Mouse (Mus musculus) hindbrain, embryonic 14.5 days (tissue): ENCODE data around the gene Traf7. TPM values are rescaled to one million over a fixed set of nuclear protein-coding genes. Genes with fewer than 3 reads are reported as not detected.
A peak's percentile ranks its signal among the peaks of the same experiment; 100 is the strongest.

Experiments used
- ATAC-seq: fragments of 200-750 bp; cut with Nextera tagmentation; 2 replicates; pipeline ENCODE4 v1.8.0; 2017; ENCODE audit warnings: moderate number of reproducible peaks, mild to moderate bottlenecking, moderate TSS enrichment, moderate library complexity; ENCODE audit not compliant: low FRiP score
- DNase-seq: peaks from one replicate; pipeline ENCODE4 v3.0.0-alpha.2; 2015; ENCODE audit warnings: low spot score
- H3K27ac ChIP-seq: fragments of 300-500 bp; sonication (generic); 2 replicates; pipeline ENCODE4 v1.5.1; 2014; ENCODE audit warnings: mild to moderate bottlenecking, moderate library complexity
- H3K27me3 ChIP-seq: fragments of 300-500 bp; sonication (generic); 2 replicates; pipeline ENCODE4 v1.6.1; 2014; ENCODE audit warnings: mild to moderate bottlenecking, low read length, mixed read lengths; ENCODE audit not compliant: control insufficient read depth, insufficient read depth
- H3K36me3 ChIP-seq: fragments of 300-500 bp; sonication (generic); replicated peaks from 2 replicates; pipeline ENCODE4 v1.6.1; 2014; ENCODE audit not compliant: control insufficient read depth, insufficient read depth
- H3K4me1 ChIP-seq: fragments of 300-500 bp; sonication (generic); replicated peaks from 2 replicates; pipeline ENCODE4 v1.6.1; 2014; ENCODE audit warnings: antibody characterized with exemption, low read length, mixed read lengths; ENCODE audit not compliant: control insufficient read depth, insufficient read depth
- H3K4me2 ChIP-seq: fragments of 300-500 bp; sonication (generic); replicated peaks from 2 replicates; pipeline ENCODE4 v1.6.1; 2014; ENCODE audit warnings: mild to moderate bottlenecking, moderate library complexity
- H3K4me3 ChIP-seq: fragments of 300-500 bp; sonication (generic); replicated peaks from 2 replicates; pipeline ENCODE4 v1.5.1; 2014; ENCODE audit warnings: mild to moderate bottlenecking, low read length
- H3K9ac ChIP-seq: fragments of 300-500 bp; sonication (generic); 2 replicates; pipeline ENCODE4 v1.6.1; 2014
- H3K9me3 ChIP-seq: fragments of 300-500 bp; sonication (generic); 2 replicates; pipeline ENCODE4 v1.6.1; 2016; ENCODE audit warnings: low read length; ENCODE audit not compliant: control insufficient read depth
- WGBS: fragments of 180-500 bp; shearing (Covaris S2); extraction: QIAGEN DNeasy Blood & Tissue Kit; methylation state at CpG from one replicate; pipeline ENCODE4 v1.1.7; 2014; 5-methylcytosine and 5-hydroxymethylcytosine counted together
- polyA plus RNA-seq: library from polyadenylated mRNA; unstranded; fragments of >200 nt; fragmentation: Nextera tagmentation; extraction: Ambion mirVana; gene quantifications from 2 replicates; pipeline ENCODE4 v1.2.1, GENCODE M21; 2014

Traf7 gene
- polyA plus RNA-seq, 1 experiment from 2014 or later = 75.0 TPM

DNA sequence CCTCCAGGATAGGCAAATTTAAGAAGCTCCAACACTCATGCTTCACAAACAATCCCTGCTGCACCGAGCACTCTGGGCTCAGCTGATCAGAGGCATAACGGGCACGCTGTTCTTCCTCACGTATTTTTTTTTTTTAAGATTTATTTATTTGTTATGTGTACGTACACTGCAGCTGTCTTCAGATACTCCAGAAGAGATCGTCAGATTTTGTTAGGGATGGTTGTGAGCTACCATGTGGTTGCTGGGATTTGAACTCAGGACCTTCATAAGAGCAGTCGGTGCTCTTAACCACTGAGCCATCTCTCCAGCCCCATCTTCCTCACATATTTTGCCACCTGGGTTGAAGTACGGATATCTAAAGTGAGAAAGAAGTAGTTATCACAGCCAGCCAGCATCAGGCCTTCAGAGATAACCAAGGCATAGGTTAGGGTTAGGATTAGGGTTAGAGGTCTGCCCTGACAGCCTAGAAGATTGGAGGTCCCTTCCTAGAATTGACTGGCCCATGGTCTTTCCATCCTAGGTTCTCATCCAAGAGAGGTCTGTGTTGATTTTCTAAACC, 6.5 kb upstream of the Traf7 start, which contains the start of gene Rab26:
Rab26 (minus strand) TSS at position 51 of the 559 bp plus-strand sequence.
- WGBS = 90% methylated on average over 8 of the region's 8 CpGs
- Histone ChIP-seq H3K4me1 (peaks cover 31% of the 10 kb centered on the region), H3K27me3 (no peaks in the 10 kb centered on the region), H3K9ac (peak within 1 kb of the TSS; percentile 54), H3K9me3 (no peaks in the 10 kb centered on the region), H3K4me2 (peak within 1 kb of the TSS; percentile 61), H3K36me3 (peaks cover 17% of the 10 kb centered on the region), H3K4me3 (peak within 1 kb of the TSS; percentile 25), H3K27ac (no peak within 1 kb of the TSS)
- ATAC-seq (no peak), DNase-seq (no peak)

DNA sequence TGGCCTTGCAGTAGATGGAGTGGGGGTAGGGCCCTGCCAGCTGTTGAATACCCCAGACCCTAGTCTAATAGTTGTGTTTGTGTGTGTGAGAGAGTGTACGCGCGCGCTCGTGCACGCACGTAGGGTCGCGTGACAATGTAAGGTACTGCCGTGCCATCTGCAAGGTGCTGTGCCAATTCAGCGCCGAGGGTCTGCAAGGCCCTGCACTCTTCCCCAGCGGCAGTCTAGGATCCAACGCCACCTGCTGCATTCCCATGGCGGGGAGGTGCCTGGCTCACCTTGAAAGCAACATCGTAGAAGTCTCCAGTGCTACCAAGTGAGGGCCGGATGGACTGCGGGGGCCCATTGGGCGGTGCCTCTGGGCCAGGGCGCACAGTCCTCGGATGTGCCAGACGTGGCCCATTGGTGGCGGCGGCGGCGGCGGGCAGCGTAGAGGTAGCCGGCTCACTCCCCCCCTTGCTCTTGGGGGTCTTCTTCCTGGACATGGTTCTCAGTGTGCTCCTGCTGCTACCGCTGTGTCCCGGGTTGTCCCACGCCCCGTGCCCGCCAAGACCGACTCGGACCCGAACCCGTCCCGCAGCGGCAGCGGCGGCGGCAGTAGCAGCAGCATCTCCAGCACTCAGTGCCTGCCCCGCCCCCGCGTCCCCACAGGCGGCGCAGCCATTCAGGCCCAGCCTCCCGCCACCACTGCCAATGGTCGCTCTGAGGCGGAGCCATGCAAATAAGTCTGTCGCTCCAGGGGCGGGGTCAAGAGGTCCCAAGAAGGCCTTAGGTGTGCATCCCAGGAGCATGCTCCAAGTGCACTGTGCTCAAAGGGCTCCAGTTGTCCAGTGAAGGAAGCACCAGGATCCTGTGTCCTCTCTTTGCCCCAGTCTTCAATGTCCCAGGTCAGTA, 5.6 kb upstream of the Traf7 start:
- WGBS = 8% methylated on average over 52 of the region's 53 CpGs
- H3K4me1 ChIP-seq = peaks cover 38% of the 10 kb centered on the region

DNA sequence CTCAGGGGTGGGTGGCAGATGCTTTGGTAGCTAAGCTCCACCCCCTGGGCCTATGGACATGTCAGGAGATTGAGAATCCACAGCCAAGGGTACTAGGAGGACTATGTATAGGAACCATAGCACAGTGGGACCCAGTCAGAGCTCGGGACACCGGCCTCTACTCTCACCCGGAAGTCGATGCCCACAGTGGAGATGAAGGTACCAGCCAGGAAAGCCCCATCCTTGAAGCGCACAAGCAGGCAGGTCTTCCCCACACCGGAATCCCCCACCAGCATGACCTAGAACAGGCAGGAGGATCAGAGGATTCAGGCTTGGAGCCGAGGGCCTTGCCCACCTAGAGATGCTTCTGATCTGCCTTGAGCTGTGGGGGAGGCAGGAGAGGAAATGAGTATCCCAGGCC, 4.3 kb upstream of the Traf7 start:
- H3K4me1 ChIP-seq = peaks cover 39% of the 10 kb centered on the region

More for the DNA sequence above, 5.6 kb upstream of the Traf7 start:
- Histone ChIP-seq H3K4me3 (peak overlapping the region; percentile 25), H3K4me2 (peak overlapping the region; percentile 61), H3K27ac (no peak overlapping the region), H3K9me3 (no peaks in the 10 kb centered on the region), H3K9ac (peak overlapping the region; percentile 54), H3K36me3 (peaks cover 17% of the 10 kb centered on the region), H3K27me3 (no peaks in the 10 kb centered on the region)
- ATAC-seq (peak; percentile 16; the same call in 1 of the 2 replicates), DNase-seq (peak; percentile 60)

DNA sequence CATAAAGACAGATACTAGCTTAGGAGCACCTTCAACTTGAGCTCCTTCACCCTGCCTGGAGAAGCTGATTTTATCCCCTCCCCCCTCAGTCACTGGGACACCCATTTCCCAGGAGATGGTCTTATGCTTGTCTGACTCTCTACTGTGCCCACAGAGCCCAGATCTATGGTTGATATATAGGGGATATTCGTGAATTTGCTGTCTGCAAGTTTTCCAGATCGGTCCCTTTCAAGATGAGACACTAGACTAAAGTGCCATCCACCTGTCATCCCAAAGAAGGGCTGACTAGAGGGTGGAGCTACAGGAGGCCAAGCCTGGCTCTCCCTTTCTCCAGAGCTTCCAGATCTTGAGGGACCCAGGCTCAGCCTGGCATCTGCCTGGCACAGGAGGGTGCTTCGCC, 3.3 kb upstream of the Traf7 start:
- 70% methylated on average over 3 of the region's 3 CpGs for WGBS
- no peaks in the 10 kb centered on the region for H3K9me3 ChIP-seq
- no peaks in the 10 kb centered on the region for H3K27me3 ChIP-seq
- ATAC-seq (no peak), DNase-seq (no peak)
- no peak overlapping the region for H3K4me3 ChIP-seq
- H3K4me1 ChIP-seq = peaks cover 46% of the 10 kb centered on the region
- peaks cover 17% of the 10 kb centered on the region for H3K36me3 ChIP-seq
- H3K9ac ChIP-seq = no peak overlapping the region
- H3K27ac ChIP-seq = no peak overlapping the region
- 0 out of 2 replicates have a peak overlapping the region, but pooled peaks have one; percentile 85 for H3K4me2 ChIP-seq

More for the DNA sequence above, 4.3 kb upstream of the Traf7 start:
- Histone ChIP-seq H3K9ac (no peak overlapping the region), H3K27ac (no peak overlapping the region), H3K4me2 (no peak overlapping the region), H3K27me3 (no peaks in the 10 kb centered on the region), H3K9me3 (no peaks in the 10 kb centered on the region), H3K4me3 (no peak overlapping the region), H3K36me3 (peaks cover 17% of the 10 kb centered on the region)
- DNase-seq = no peak
- no peak for ATAC-seq
- 81% methylated on average over 7 of the region's 7 CpGs for WGBS

DNA sequence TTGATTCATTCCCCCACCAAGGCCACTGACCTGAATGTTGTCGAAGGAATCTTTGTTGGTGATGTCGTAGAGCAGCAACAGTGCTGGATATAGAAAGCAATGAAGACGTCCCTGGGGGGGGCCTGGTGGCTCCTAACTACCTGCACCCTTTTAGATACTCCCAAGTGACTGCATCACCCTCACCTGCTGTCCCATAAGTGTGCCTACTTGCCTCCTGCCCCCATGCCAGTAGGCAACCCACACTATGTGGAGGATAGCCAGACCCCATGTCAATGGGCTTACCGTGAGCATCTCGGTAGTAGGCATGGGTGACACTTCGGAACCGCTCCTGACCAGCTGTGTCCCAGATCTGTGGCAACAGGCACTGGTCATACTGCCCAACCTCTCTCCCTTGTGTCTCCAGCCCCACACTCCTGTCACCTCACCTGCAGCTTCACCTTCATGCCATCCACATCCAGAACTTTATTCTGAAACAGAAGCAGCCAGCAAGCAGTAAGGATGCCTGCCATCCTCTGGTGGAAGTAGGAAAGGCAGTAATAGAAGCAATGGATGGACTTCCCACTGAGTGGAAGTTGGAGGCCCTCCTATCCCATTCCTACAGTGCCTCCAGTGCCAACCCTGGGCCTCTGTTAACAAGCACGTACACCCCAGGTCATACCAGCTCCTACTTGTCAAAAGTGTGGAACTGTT, 2.8 kb upstream of the Traf7 start:
- ATAC-seq (no peak), DNase-seq (no peak)
- Histone ChIP-seq H3K4me2 (peak overlapping the region; percentile 85), H3K4me3 (no peak overlapping the region), H3K27me3 (no peaks in the 10 kb centered on the region), H3K9ac (peak overlapping the region; percentile 71), H3K27ac (no peak overlapping the region), H3K4me1 (peaks cover 46% of the 10 kb centered on the region), H3K9me3 (no peaks in the 10 kb centered on the region), H3K36me3 (peaks cover 17% of the 10 kb centered on the region)
- 26% methylated on average over 8 of the region's 8 CpGs for WGBS

DNA sequence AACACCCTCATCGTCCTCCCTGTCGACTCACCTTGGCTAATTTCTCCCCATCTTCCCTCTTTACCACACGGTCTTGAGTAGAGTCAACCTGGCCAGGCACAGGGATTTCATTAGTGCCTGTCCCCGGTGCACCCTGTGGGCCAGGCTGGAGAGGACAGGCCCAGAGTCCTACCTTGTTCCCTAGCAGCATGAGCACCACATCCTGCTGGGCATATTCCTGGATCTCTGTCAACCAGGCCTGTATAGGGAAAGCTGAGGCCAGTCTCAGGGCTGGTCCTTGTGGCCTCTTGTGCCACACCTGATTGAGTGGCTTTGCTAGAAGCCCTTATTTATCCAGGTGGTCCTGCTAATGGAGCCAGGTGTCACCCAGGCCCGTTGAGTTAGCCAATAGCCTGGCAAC, 2.1 kb upstream of the Traf7 start:
- DNase-seq = no peak
- no peak for ATAC-seq
- peaks cover 22% of the 10 kb centered on the region for H3K36me3 ChIP-seq
- no peaks in the 10 kb centered on the region for H3K27me3 ChIP-seq
- H3K9me3 ChIP-seq = no peaks in the 10 kb centered on the region
- H3K27ac ChIP-seq = no peak overlapping the region
- peak overlapping the region; percentile 71 for H3K9ac ChIP-seq
- H3K4me1 ChIP-seq = peaks cover 46% of the 10 kb centered on the region
- H3K4me3 ChIP-seq = peak overlapping the region; percentile 48; the same call in 1 of the 2 replicates
- WGBS = 27% methylated on average over 5 of the region's 5 CpGs
- peak overlapping the region; percentile 85 for H3K4me2 ChIP-seq

DNA sequence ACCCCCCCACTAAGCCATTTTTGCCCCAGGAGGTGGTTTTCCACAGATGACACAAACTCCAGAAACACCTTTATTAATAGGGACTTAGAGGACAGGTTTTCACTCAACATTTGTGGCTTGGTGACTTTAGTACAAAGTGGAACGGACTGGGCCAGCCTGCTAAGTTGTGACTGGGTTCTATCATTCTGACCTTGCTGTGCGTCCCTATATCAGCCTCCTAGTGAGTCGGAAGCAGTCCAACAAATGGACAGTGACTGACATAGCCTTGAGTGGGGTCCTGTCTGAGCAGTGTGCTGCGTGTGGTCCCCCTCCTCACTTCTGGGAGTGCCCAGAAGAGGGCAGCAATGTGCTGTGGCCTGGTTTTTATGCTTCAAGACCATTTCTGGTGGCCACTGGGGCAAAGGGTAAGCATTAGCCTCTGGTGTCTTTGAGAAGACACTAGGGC, 1.3 kb upstream of the Traf7 start:
- DNase-seq = peak; percentile 73
- 0% methylated on average over 4 of the region's 4 CpGs for WGBS
- Histone ChIP-seq H3K9me3 (no peaks in the 10 kb centered on the region), H3K9ac (peak overlapping the region; percentile 71), H3K4me1 (peaks cover 46% of the 10 kb centered on the region), H3K4me3 (peak overlapping the region; percentile 48), H3K27me3 (no peaks in the 10 kb centered on the region), H3K27ac (peak overlapping the region; percentile 84), H3K36me3 (peaks cover 22% of the 10 kb centered on the region), H3K4me2 (peak overlapping the region; percentile 85)
- no peak for ATAC-seq

DNA sequence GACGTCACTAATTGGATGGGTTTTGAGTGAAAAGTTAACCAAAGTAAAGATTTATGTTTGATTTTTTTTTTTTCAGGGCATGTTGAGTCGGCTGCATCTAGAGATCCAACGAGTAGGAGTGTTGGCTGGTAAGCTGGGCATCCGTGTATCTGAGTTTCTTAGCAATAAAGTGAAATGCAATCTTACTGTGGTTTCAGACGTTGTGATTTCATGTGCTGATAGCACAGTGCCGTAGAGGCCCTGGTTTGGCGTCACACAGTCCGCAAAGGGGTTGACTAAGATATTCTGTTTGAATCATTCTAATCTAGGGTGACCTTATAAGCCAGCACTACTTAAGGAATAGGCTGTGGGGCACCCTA, 801 bp upstream of the Traf7 start:
- peaks cover 22% of the 10 kb centered on the region for H3K36me3 ChIP-seq
- WGBS = under 1% methylated on average over 8 of the region's 8 CpGs
- H3K27me3 ChIP-seq = no peaks in the 10 kb centered on the region
- peak overlapping the region; percentile 84 for H3K27ac ChIP-seq
- no peaks in the 10 kb centered on the region for H3K9me3 ChIP-seq
- peaks cover 45% of the 10 kb centered on the region for H3K4me1 ChIP-seq
- H3K4me2 ChIP-seq = peak overlapping the region; percentile 85
- H3K4me3 ChIP-seq = peak overlapping the region; percentile 48
- no peak for DNase-seq
- no peak for ATAC-seq
- H3K9ac ChIP-seq = peak overlapping the region; percentile 71

DNA sequence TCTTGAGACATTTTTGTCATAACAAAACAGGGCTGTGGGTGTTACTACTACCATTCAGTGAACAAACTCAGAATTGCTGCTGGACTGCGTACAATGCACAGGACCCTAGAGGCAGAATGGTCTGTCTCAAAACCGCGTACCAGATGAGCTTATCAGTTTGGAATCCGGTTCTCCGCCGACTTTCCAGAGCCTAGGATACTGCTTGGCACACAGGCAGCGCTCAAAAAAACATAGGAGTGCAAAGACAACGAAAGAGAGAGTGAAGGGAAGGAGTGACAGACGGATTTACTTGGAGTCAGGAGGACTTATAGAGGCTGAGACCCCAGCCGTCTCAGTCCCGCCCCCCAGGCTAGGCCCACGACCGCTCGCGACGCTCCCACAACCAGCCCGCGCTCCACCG, 423 bp downstream of the Traf7 start:
- no peaks in the 10 kb centered on the region for H3K9me3 ChIP-seq
- peak overlapping the region; percentile 80 for H3K4me2 ChIP-seq

More for the DNA sequence above, 423 bp downstream of the Traf7 start:
- 0% methylated on average over 19 of the region's 19 CpGs for WGBS
- no peak for DNase-seq
- H3K4me3 ChIP-seq = peak overlapping the region; percentile 85
- no peaks in the 10 kb centered on the region for H3K27me3 ChIP-seq
- H3K4me1 ChIP-seq = peaks cover 33% of the 10 kb centered on the region
- peaks cover 29% of the 10 kb centered on the region for H3K36me3 ChIP-seq
- H3K9ac ChIP-seq = peak overlapping the region; percentile 94
- peak overlapping the region; percentile 77 for H3K27ac ChIP-seq
- no peak for ATAC-seq
